Mouse (Mus musculus) E14TG2a.4 (cell line): ENCODE data around the gene Fubp1.

Experiments
- CTCF ChIP-seq: conservative IDR thresholded peaks from 2 replicates; pipeline ENCODE4 v1.5.1; 2014; ENCODE audit warnings: low read length
- NANOG ChIP-seq: IDR thresholded peaks from 2 replicates; pipeline ENCODE4 v1.6.1; 2014; ENCODE audit warnings: borderline replicate concordance, low read length, mixed read lengths
- POU5F1 ChIP-seq: IDR thresholded peaks from 2 replicates; pipeline ENCODE4 v1.6.1; 2014; ENCODE audit warnings: low read length, borderline replicate concordance

DNA sequence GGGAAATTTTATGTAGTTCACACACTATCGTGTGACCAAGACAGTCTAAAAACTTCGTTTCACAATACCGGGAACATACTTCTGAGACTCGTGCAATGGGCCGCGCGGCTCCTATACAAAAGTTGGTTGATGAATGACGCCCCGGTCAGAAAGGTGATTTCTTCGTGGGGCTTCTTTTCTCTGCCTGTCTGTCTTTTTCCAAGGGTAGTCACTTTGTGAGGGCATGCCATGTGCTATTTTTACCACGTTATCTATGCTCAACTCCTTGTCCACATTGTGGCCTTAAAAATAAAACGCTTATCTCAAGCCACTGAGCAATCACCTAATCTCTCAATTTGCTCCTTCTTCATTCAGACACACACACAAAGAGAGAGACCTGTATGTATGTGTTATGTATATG is 54.6 kb downstream of the Fubp1 start:
- no peak for TF ChIP-seq CTCF
- no peak for TF ChIP-seq POU5F1
- no peak for TF ChIP-seq NANOG
